Mouse (Mus musculus): Measurements from ENCODE around the gene 4933424G06Rik.

GRCm38 (mm10) chr1:36796711-36797110 is 86.8 kb downstream of the 4933424G06Rik start:
- TF ChIP-seq CTCF (IDR thresholded peaks at IDR 0.05 in 2 of 3, conservative IDR thresholded peaks at IDR 0.05 in 1 of 3; ENCODE audit: control insufficient read depth in 1 of 3, insufficient read depth in 1 of 3, low read depth in 2 of 3, low read length in 3 of 3, poor library complexity in 1 of 3, severe bottlenecking in 1 of 3): no peak
- TF ChIP-seq NELFE (IDR thresholded peaks at IDR 0.05; ENCODE audit: low read depth, low read length): no peak
- TF ChIP-seq KAT2A (conservative IDR thresholded peaks at IDR 0.05; ENCODE audit: low read depth, low read length): no peak
- no peak for TF ChIP-seq TCF12 (IDR thresholded peaks at IDR 0.05; ENCODE audit: low read depth, low read length)
- TF ChIP-seq USF1 (IDR thresholded peaks at IDR 0.05; ENCODE audit: low read depth, low read length): no peak
- no peak for TF ChIP-seq MYC (IDR thresholded peaks at IDR 0.05; ENCODE audit: low read depth, low read length)
- no peak for TF ChIP-seq POLR2A (IDR thresholded peaks at IDR 0.05; ENCODE audit: control insufficient read depth in 1 of 2, insufficient read depth in 1 of 2, low read depth in 1 of 2, low read length in 2 of 2, poor library complexity in 1 of 2)
- TF ChIP-seq EP300 (IDR thresholded peaks at IDR 0.05; ENCODE audit: low read depth in 1 of 2, low read length in 2 of 2): no peak
- TF ChIP-seq MAX (IDR thresholded peaks at IDR 0.05; ENCODE audit: low read length): no peak
- no peak for TF ChIP-seq POLR2AphosphoS2 (IDR thresholded peaks at IDR 0.05; ENCODE audit: low read length)
- no peak for TF ChIP-seq CHD1 (IDR thresholded peaks at IDR 0.05; ENCODE audit: low read depth, low read length)
- TF ChIP-seq ZNF384 (IDR thresholded peaks at IDR 0.05; ENCODE audit: low read depth, low read length): no peak
